Mouse (Mus musculus): ENCODE results near the gene Fbxw25. TPM values are rescaled to one million over a fixed set of nuclear protein-coding genes. Genes with fewer than 3 reads are reported as not detected.
"Not testable (repeated sequence)": the region's sequence is repeated elsewhere in the genome, so short reads cannot be mapped to it uniquely, and the experiment has no call there.

The Fbxw25 gene
- total RNA-seq (2021), result not detected
- long read RNA-seq, experiment 1, result 0 reads
- long read RNA-seq, experiment 2, result 0 reads

- intact Hi-C loops (cut with DNase I); DNase-seq: not testable (repeated sequence)
These were observed at the start of gene Fbxw25 for GRCm38 (mm10) chr9:109664552-109664951. TSS of gene Fbxw25 (minus strand) at chr9:109664652.

GRCm38 (mm10) chr9:109702600-109702999, 38.1 kb upstream of the Fbxw25 start, which contains the start of gene Fbxw18:
TSS of gene Fbxw18 (minus strand) at chr9:109702700.
- DNase-seq; intact Hi-C loops (cut with DNase I): not testable (repeated sequence)

GRCm38 (mm10) chr9:109685299-109685698, 20.8 kb upstream of the Fbxw25 start:
- DNase-seq, result peak; percentile 49 to 74
- intact Hi-C loops (cut with DNase I), result loop anchor here (5.0 kb wide), 1 partner anchor 177 kb away; no protein-coding TSS in a partner anchor

DNA sequence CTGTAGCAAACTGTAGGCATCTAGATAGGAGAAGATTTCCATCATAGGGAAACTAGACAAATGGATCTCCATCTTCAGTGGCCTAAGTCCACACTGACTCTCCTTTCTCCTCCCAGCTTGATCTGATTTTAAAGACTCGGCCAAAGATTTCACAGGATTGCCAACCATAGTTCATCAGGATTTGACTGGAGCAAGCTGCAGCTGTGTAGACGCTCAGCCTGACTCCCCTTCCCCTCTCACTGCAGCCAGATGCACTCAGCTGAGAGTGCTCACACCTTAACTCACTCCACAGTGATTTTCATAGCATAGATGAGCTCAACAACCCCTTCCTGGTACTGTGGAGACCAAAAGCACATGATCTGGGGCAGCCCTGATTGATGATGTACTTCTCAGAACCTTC, 38.5 kb downstream of the Fbxw25 start, which contains the start of gene Fbxw24:
Fbxw24 (minus strand) TSS at position 101 of the 400 bp plus-strand sequence.
- DNase-seq; intact Hi-C loops (cut with DNase I): not testable (repeated sequence)

- intact Hi-C loops (cut with DNase I), result loop anchor here (10.0 kb wide), 1 partner anchor 602 kb away; no protein-coding TSS in a partner anchor
- peak in 1 of 2 experiments; percentile 3 for DNase-seq
These were observed 57.6 kb downstream of the Fbxw25 start for GRCm38 (mm10) chr9:109606837-109607236.

- intact Hi-C loops (cut with DNase I), result loop anchor here (10.0 kb wide), 1 partner anchor 597 kb away; no protein-coding TSS in a partner anchor
- not testable (repeated sequence) for DNase-seq
These were observed 62.3 kb downstream of the Fbxw25 start for GRCm38 (mm10) chr9:109602128-109602527.

DNA sequence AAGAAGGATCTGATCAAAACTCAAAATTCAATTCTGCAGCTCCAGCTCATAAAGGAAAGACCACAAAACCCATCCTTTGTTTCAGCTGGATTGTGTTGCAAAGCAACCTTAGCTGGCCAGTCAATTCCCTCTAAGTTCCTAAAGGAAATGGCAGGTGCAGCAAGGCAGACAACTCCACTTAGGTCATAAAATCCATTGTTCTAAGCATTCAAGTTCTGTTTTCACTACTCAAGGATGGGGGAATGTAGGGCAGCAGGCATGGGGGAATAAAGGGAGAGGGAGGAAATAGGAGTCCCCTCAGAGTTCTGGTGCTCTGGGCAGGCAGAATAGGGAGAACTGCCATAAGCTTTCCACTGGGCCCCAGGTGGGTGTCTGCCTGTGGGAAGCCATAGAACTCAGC, 67.2 kb downstream of the Fbxw25 start:
- intact Hi-C loops (cut with DNase I), result no loop called here
- DNase-seq, result no peak

Other genes with a start within 250 kb of the Fbxw25 start
- not detected for gene Fbxw16, start 215.5 kb downstream of the Fbxw25 start, total RNA-seq (2021)
- gene Fbxw19, start 168.8 kb downstream of the Fbxw25 start, total RNA-seq (2021), result not detected
- gene Fbxw15, start 96.4 kb downstream of the Fbxw25 start, total RNA-seq (2021), result not detected
- gene Fbxw24, start 38.6 kb downstream of the Fbxw25 start, total RNA-seq (2021), result not detected
- gene Fbxw18, start 38.0 kb upstream of the Fbxw25 start, total RNA-seq (2021), result not detected
- not detected for gene Fbxw26, start 81.4 kb upstream of the Fbxw25 start, total RNA-seq (2021)
- gene Fbxw27, start 126.0 kb upstream of the Fbxw25 start, total RNA-seq (2021), result not detected
- gene Spink8, start 147.6 kb upstream of the Fbxw25 start, total RNA-seq (2021), result not detected
- gene Nme6, start 168.1 kb upstream of the Fbxw25 start, total RNA-seq (2021), result 10 to 100 TPM; 16.0 to 16.4 TPM
- gene Camp, start 185.0 kb upstream of the Fbxw25 start, total RNA-seq (2021), result under 1 TPM in 1 of 2 experiments, not detected in 1; 0.61 TPM
- 1 to 10 TPM; 5.7 to 6.1 TPM for gene Cdc25a, start 210.9 kb upstream of the Fbxw25 start, total RNA-seq (2021)

Measured in heart, postnatal 14 days (tissue).